20 mouse cellular contexts compared by ENCODE assay signal in the genomic region with DNA sequence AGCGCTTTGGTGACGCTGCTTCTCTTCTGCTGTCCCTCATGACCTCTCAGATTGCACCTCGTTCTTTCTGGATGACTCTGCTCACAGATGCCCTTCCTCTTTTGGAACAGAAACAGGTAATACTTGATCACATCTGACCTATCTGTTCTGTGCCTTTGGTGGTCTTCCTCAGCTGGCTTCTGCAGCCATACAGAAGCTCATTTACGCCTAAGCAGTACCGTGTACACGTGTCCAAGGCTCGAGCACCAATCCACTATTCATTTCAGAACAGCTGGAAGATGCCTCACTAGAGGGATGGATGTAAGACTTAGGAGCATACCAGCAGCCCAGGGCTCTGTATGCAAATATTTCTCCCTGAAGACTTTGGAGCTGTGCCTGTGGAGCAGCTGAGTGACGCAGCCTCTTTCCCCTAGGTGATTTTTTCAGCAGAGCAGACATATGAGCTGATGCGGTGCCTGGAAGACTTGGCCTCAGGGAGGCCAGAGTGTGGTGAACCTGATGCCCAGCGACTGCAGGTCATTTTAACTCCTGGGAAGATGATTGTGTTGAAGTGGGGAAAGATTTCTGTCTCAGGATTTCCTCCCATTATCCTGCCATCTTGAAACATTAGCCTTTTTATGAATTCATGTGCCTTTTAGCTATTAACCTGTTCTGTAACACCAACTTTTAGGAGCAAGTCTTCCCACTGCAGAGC. TPM values are rescaled to one million over a fixed set of nuclear protein-coding genes. Genes with fewer than 3 reads are reported as not detected.
DNase-seq lines count a peak whose midpoint lies in the region; ATAC-seq and TF ChIP-seq lines count a peak whose summit lies in the region.
"Had no signal": no experiment of that assay in that cellular context is flagged by ENCODE, and none has a peak within 500 bp of the region (broad histone marks: within the 10 kb centered on the region; RNA-seq: fewer than 3 reads in every experiment).

No protein-coding gene starts in this region.

- no peaks in the 10 kb centered on the region for H3K4me1 ChIP-seq in forebrain, postnatal 0 days (ENCODE audit: insufficient read depth)
- no peaks in the 10 kb centered on the region for H3K4me1 ChIP-seq in forebrain, embryonic 14.5 days (ENCODE audit: control insufficient read depth, insufficient read depth, low read length)
- H3K4me1 ChIP-seq in hindbrain, postnatal 0 days (ENCODE audit: insufficient read depth, low read length) = no peaks in the 10 kb centered on the region
- H3K4me1 ChIP-seq in hindbrain, embryonic 14.5 days (replicated peaks; ENCODE audit: control insufficient read depth, insufficient read depth, low read length) = no peaks in the 10 kb centered on the region
- H3K4me1 ChIP-seq: embryonic facial prominence, embryonic 15.5 days; forebrain, embryonic 10.5 days; forebrain, embryonic 15.5 days; heart, embryonic 12.5 days had no signal

- no peaks in the 10 kb centered on the region for H3K9me3 ChIP-seq in forebrain, postnatal 0 days (ENCODE audit: low read length)
- H3K9me3 ChIP-seq in forebrain, embryonic 14.5 days (replicated peaks; ENCODE audit: control insufficient read depth, low read length) = no peaks in the 10 kb centered on the region
- H3K9me3 ChIP-seq in hindbrain, postnatal 0 days (ENCODE audit: low read length) = no peaks in the 10 kb centered on the region
- no peaks in the 10 kb centered on the region for H3K9me3 ChIP-seq in hindbrain, embryonic 14.5 days (ENCODE audit: control insufficient read depth, low read length)
- H3K9me3 ChIP-seq: embryonic facial prominence, embryonic 15.5 days; forebrain, embryonic 10.5 days; forebrain, embryonic 15.5 days; heart, embryonic 12.5 days had no signal

- H3K4me3 ChIP-seq in forebrain, postnatal 0 days (ENCODE audit: low read depth, low read length) = no peak overlapping the region
- H3K4me3 ChIP-seq in forebrain, embryonic 14.5 days (ENCODE audit: low read depth, low read length) = no peak overlapping the region
- no peak overlapping the region for H3K4me3 ChIP-seq in hindbrain, postnatal 0 days (ENCODE audit: low read length)
- H3K4me3 ChIP-seq in hindbrain, embryonic 14.5 days (replicated peaks; ENCODE audit: low read length) = no peak overlapping the region
- H3K4me3 ChIP-seq: embryonic facial prominence, embryonic 15.5 days; erythroblast, embryonic 14.5 days; forebrain, embryonic 10.5 days; forebrain, embryonic 15.5 days; heart, embryonic 12.5 days had no signal

- H3K27ac ChIP-seq in forebrain, postnatal 0 days (ENCODE audit: low read depth, low read length) = no peak overlapping the region
- H3K27ac ChIP-seq in forebrain, embryonic 14.5 days (ENCODE audit: low read depth, low read length) = no peak overlapping the region
- H3K27ac ChIP-seq in hindbrain, postnatal 0 days = peak overlapping the region; percentile 13; the same call in 1 of the 2 replicates
- H3K27ac ChIP-seq in hindbrain, embryonic 14.5 days = no peak overlapping the region
- H3K27ac ChIP-seq: embryonic facial prominence, embryonic 15.5 days; forebrain, embryonic 10.5 days; forebrain, embryonic 15.5 days had no signal

- no peak overlapping the region for H3K4me2 ChIP-seq in forebrain, postnatal 0 days (ENCODE audit: low read depth)
- no peak overlapping the region for H3K4me2 ChIP-seq in forebrain, embryonic 14.5 days (ENCODE audit: low read length)
- no peak overlapping the region for H3K4me2 ChIP-seq in hindbrain, postnatal 0 days (ENCODE audit: low read depth, low read length)
- H3K4me2 ChIP-seq in hindbrain, embryonic 14.5 days (replicated peaks) = no peak overlapping the region
- H3K4me2 ChIP-seq: embryonic facial prominence, embryonic 15.5 days; forebrain, embryonic 15.5 days; heart, embryonic 12.5 days had no signal

- no peak overlapping the region for H3K9ac ChIP-seq in forebrain, postnatal 0 days
- H3K9ac ChIP-seq in forebrain, embryonic 14.5 days (ENCODE audit: low read length) = no peak overlapping the region
- H3K9ac ChIP-seq in hindbrain, postnatal 0 days (replicated peaks; ENCODE audit: low read length) = no peak overlapping the region
- H3K9ac ChIP-seq in hindbrain, embryonic 14.5 days = no peak overlapping the region
- H3K9ac ChIP-seq: embryonic facial prominence, embryonic 15.5 days; forebrain, embryonic 15.5 days; heart, embryonic 12.5 days had no signal

- 0 out of 2 replicates have a peak, but pooled peaks have one; percentile 17 for ATAC-seq in forebrain, postnatal 0 days
- no peak for ATAC-seq in forebrain, embryonic 14.5 days
- ATAC-seq in hindbrain, postnatal 0 days = no peak
- no peak for ATAC-seq in hindbrain, embryonic 14.5 days (ENCODE audit: low FRiP score)
- no peak for ATAC-seq in granulocyte monocyte progenitor cell, adult 5-6 weeks (replicated peaks; ENCODE audit: poor library complexity, severe bottlenecking)
- ATAC-seq: forebrain, embryonic 15.5 days; intestine, embryonic 16.5 days had no signal

- peaks cover 93% of the 10 kb centered on the region for H3K36me3 ChIP-seq in forebrain, postnatal 0 days (ENCODE audit: insufficient read depth)
- H3K36me3 ChIP-seq in forebrain, embryonic 14.5 days (ENCODE audit: control insufficient read depth, insufficient read depth, low read length) = peaks cover 97% of the 10 kb centered on the region
- peaks cover 84% of the 10 kb centered on the region for H3K36me3 ChIP-seq in hindbrain, postnatal 0 days (ENCODE audit: insufficient read depth, low read length)
- peaks cover 99% of the 10 kb centered on the region for H3K36me3 ChIP-seq in hindbrain, embryonic 14.5 days (replicated peaks; ENCODE audit: control insufficient read depth, insufficient read depth)

- H3K27me3 ChIP-seq in forebrain, postnatal 0 days (ENCODE audit: insufficient read depth, low read length) = no peaks in the 10 kb centered on the region
- H3K27me3 ChIP-seq in forebrain, embryonic 14.5 days (replicated peaks; ENCODE audit: control insufficient read depth, insufficient read depth, low read length) = no peaks in the 10 kb centered on the region
- no peaks in the 10 kb centered on the region for H3K27me3 ChIP-seq in hindbrain, postnatal 0 days (ENCODE audit: insufficient read depth, low read length)
- H3K27me3 ChIP-seq in hindbrain, embryonic 14.5 days (ENCODE audit: control insufficient read depth, insufficient read depth, low read length) = no peaks in the 10 kb centered on the region
- H3K27me3 ChIP-seq: embryonic facial prominence, embryonic 15.5 days; forebrain, embryonic 15.5 days; heart, embryonic 12.5 days had no signal

- DNase-seq in forebrain, postnatal 0 days = no peak
- DNase-seq in forebrain, embryonic 14.5 days (ENCODE audit: low spot score) = no peak
- DNase-seq in hindbrain, postnatal 0 days (ENCODE audit: low spot score) = no peak
- DNase-seq in hindbrain, embryonic 14.5 days (ENCODE audit: low spot score) = no peak
- DNase-seq in A20 (ENCODE audit: low read depth, low spot score) = peak; percentile 94
- peak; percentile 40 for DNase-seq in brain, adult 2 months (ENCODE audit: low read depth, low spot score)
- DNase-seq: adrenal gland, adult 8-10 months; adrenal gland, postnatal 36 days; cerebellum, adult 11 months; cerebellum, adult 8-10 months; cerebellum, postnatal 14 days; embryo, embryonic 11 days; heart, postnatal 36 days had no signal

- no peak for TF ChIP-seq CTCF in forebrain, postnatal 0 days (IDR thresholded peaks at IDR 0.05; ENCODE audit: low read depth)
- TF ChIP-seq CTCF in hindbrain, postnatal 0 days (IDR thresholded peaks at IDR 0.05; ENCODE audit: low read depth) = no peak

- WGBS in forebrain, postnatal 0 days = 82% methylated on average over 10 of the region's 10 CpGs
- WGBS in forebrain, embryonic 14.5 days = 87% methylated on average over 10 of the region's 10 CpGs
- 74% methylated on average over 10 of the region's 10 CpGs for WGBS in hindbrain, postnatal 0 days
- 82% methylated on average over 10 of the region's 10 CpGs for WGBS in hindbrain, embryonic 14.5 days

RNA-seq across cellular contexts. Expression of a gene that starts 18.8 kb away (rescaled TPM):
- total RNA-seq in forebrain, postnatal 0 days (2014; rRNA removed) = 62.6 and 90.3 TPM in 2 replicates
- polyA plus RNA-seq in forebrain, postnatal 0 days (2015; fragmentation: Nextera tagmentation; extraction: Ambion mirVana) = 66.2 and 78.7 TPM in 2 replicates
- 117 and 122 TPM in 2 replicates for polyA plus RNA-seq in forebrain, embryonic 14.5 days (2014; fragmentation: Nextera tagmentation; extraction: Ambion mirVana)
- 50.2 and 61.9 TPM in 2 replicates for total RNA-seq in hindbrain, postnatal 0 days (2014; rRNA removed)
- 80.7 and 81.8 TPM in 2 replicates for polyA plus RNA-seq in hindbrain, postnatal 0 days (2015; fragmentation: Nextera tagmentation; extraction: Ambion mirVana)
- polyA plus RNA-seq in hindbrain, embryonic 14.5 days (2014; fragmentation: Nextera tagmentation; extraction: Ambion mirVana) = 95.2 and 99.8 TPM in 2 replicates
- total RNA-seq in granulocyte monocyte progenitor cell, adult 5-6 weeks (2014; fragmentation: Nextera tagmentation) = 172 and 175 TPM in 2 replicates
- total RNA-seq in granulocyte monocyte progenitor cell, adult 5-6 weeks (2017) = 170 and 173 TPM in 2 replicates

RNA-seq across cellular contexts. Expression of a gene that starts 20.7 kb away (rescaled TPM):
- total RNA-seq in forebrain, postnatal 0 days (2014; rRNA removed) = 34.6 and 46.3 TPM in 2 replicates
- 74.1 and 78.1 TPM in 2 replicates for polyA plus RNA-seq in forebrain, postnatal 0 days (2015; fragmentation: Nextera tagmentation; extraction: Ambion mirVana)
- 72.1 and 81.5 TPM in 2 replicates for polyA plus RNA-seq in forebrain, embryonic 14.5 days (2014; fragmentation: Nextera tagmentation; extraction: Ambion mirVana)
- total RNA-seq in hindbrain, postnatal 0 days (2014; rRNA removed) = 33.6 and 45.9 TPM in 2 replicates
- polyA plus RNA-seq in hindbrain, postnatal 0 days (2015; fragmentation: Nextera tagmentation; extraction: Ambion mirVana) = 78.8 and 86.7 TPM in 2 replicates
- 72.5 and 74.1 TPM in 2 replicates for polyA plus RNA-seq in hindbrain, embryonic 14.5 days (2014; fragmentation: Nextera tagmentation; extraction: Ambion mirVana)
- 49.9 and 57.2 TPM in 2 replicates for total RNA-seq in granulocyte monocyte progenitor cell, adult 5-6 weeks (2014; fragmentation: Nextera tagmentation)
- 46.9 and 63.8 TPM in 2 replicates for total RNA-seq in granulocyte monocyte progenitor cell, adult 5-6 weeks (2017)

RNA-seq across cellular contexts. Expression of a gene that starts 20.8 kb away (rescaled TPM):
- total RNA-seq in forebrain, postnatal 0 days (2014; rRNA removed) = 34.0 and 34.5 TPM in 2 replicates
- 15.2 and 18.5 TPM in 2 replicates for polyA plus RNA-seq in forebrain, postnatal 0 days (2015; fragmentation: Nextera tagmentation; extraction: Ambion mirVana)
- polyA plus RNA-seq in forebrain, embryonic 14.5 days (2014; fragmentation: Nextera tagmentation; extraction: Ambion mirVana) = 18.1 and 22.7 TPM in 2 replicates
- total RNA-seq in hindbrain, postnatal 0 days (2014; rRNA removed) = 35.3 and 38.2 TPM in 2 replicates
- 16.1 and 16.9 TPM in 2 replicates for polyA plus RNA-seq in hindbrain, postnatal 0 days (2015; fragmentation: Nextera tagmentation; extraction: Ambion mirVana)
- polyA plus RNA-seq in hindbrain, embryonic 14.5 days (2014; fragmentation: Nextera tagmentation; extraction: Ambion mirVana) = 34.1 and 39.4 TPM in 2 replicates
- 34.1 and 43.3 TPM in 2 replicates for total RNA-seq in granulocyte monocyte progenitor cell, adult 5-6 weeks (2014; fragmentation: Nextera tagmentation)
- 28.2 and 31.8 TPM in 2 replicates for total RNA-seq in granulocyte monocyte progenitor cell, adult 5-6 weeks (2017)

RNA-seq across cellular contexts. Expression of a gene that starts 29.7 kb away (rescaled TPM):
- total RNA-seq in forebrain, postnatal 0 days (2014; rRNA removed) = 12.2 and 16.9 TPM in 2 replicates
- 14.4 and 19.4 TPM in 2 replicates for polyA plus RNA-seq in forebrain, postnatal 0 days (2015; fragmentation: Nextera tagmentation; extraction: Ambion mirVana)
- polyA plus RNA-seq in forebrain, embryonic 14.5 days (2014; fragmentation: Nextera tagmentation; extraction: Ambion mirVana) = 9.5 and 12.5 TPM in 2 replicates
- total RNA-seq in hindbrain, postnatal 0 days (2014; rRNA removed) = 13.2 and 16.7 TPM in 2 replicates
- 19.2 and 22.7 TPM in 2 replicates for polyA plus RNA-seq in hindbrain, postnatal 0 days (2015; fragmentation: Nextera tagmentation; extraction: Ambion mirVana)
- 11.3 and 13.5 TPM in 2 replicates for polyA plus RNA-seq in hindbrain, embryonic 14.5 days (2014; fragmentation: Nextera tagmentation; extraction: Ambion mirVana)
- total RNA-seq in granulocyte monocyte progenitor cell, adult 5-6 weeks (2014; fragmentation: Nextera tagmentation) = 18.9 and 32.1 TPM in 2 replicates
- 17.5 and 29.5 TPM in 2 replicates for total RNA-seq in granulocyte monocyte progenitor cell, adult 5-6 weeks (2017)

RNA-seq across cellular contexts. Expression of a gene that starts 45.0 kb away (rescaled TPM):
- 34.3 and 38.7 TPM in 2 replicates for total RNA-seq in forebrain, postnatal 0 days (2014; rRNA removed)
- 51.1 and 51.7 TPM in 2 replicates for polyA plus RNA-seq in forebrain, postnatal 0 days (2015; fragmentation: Nextera tagmentation; extraction: Ambion mirVana)
- polyA plus RNA-seq in forebrain, embryonic 14.5 days (2014; fragmentation: Nextera tagmentation; extraction: Ambion mirVana) = 38.3 and 50.1 TPM in 2 replicates
- total RNA-seq in hindbrain, postnatal 0 days (2014; rRNA removed) = 29.0 and 29.5 TPM in 2 replicates
- 41.2 and 41.8 TPM in 2 replicates for polyA plus RNA-seq in hindbrain, postnatal 0 days (2015; fragmentation: Nextera tagmentation; extraction: Ambion mirVana)
- 37.8 and 42.3 TPM in 2 replicates for polyA plus RNA-seq in hindbrain, embryonic 14.5 days (2014; fragmentation: Nextera tagmentation; extraction: Ambion mirVana)
- total RNA-seq in granulocyte monocyte progenitor cell, adult 5-6 weeks (2014; fragmentation: Nextera tagmentation) = 21.9 and 26.1 TPM in 2 replicates
- 12.8 and 21.6 TPM in 2 replicates for total RNA-seq in granulocyte monocyte progenitor cell, adult 5-6 weeks (2017)

Comparison
In these comparisons a context has a peak if more than half of its experiments do, and no peak if none do; other contexts are left out.
1. DNase-seq: peak in A20 (single experiment) and brain, adult 2 months (single experiment); none in forebrain, postnatal 0 days (single experiment), forebrain, embryonic 14.5 days (single experiment), hindbrain, postnatal 0 days (single experiment) and hindbrain, embryonic 14.5 days (single experiment).